Comparison of ENCODE assay signal across 8 mouse cellular contexts in genomic region chr8:84197922-84198774, GRCm38 (mm10). TPM values are rescaled to one million over a fixed set of nuclear protein-coding genes. Genes with fewer than 3 reads are reported as not detected.
A peak's percentile ranks its signal among the peaks of the same experiment; 100 is the strongest.
DNase-seq lines count a peak whose midpoint lies in the region; ATAC-seq and TF ChIP-seq lines count a peak whose summit lies in the region.

No protein-coding gene starts in this region.

- peaks cover 1 to 28% of the 10 kb centered on the region in 2 experiments for H3K4me1 ChIP-seq in MEL (ENCODE audit: control insufficient read depth in 1 of 2, insufficient read depth in 2 of 2, low read length in 2 of 2)
- peaks cover 51% of the 10 kb centered on the region for H3K4me1 ChIP-seq in hindbrain, embryonic 12.5 days

- no peaks in the 10 kb centered on the region for H3K9me3 ChIP-seq in MEL (replicated peaks; ENCODE audit: insufficient read depth, low read length)
- no peaks in the 10 kb centered on the region for H3K9me3 ChIP-seq in hindbrain, embryonic 12.5 days (replicated peaks)

- WGBS in hindbrain, embryonic 12.5 days: 4% methylated on average over 30 of the region's 30 CpGs

- no peak for TF ChIP-seq RAD21 in MEL (IDR thresholded peaks at IDR 0.05; ENCODE audit: low read depth, low read length)

- peak overlapping the region; percentile 45 for H3K27ac ChIP-seq in MEL (ENCODE audit: control insufficient read depth, low read depth, low read length)
- peak overlapping the region; percentile 91 for H3K27ac ChIP-seq in hindbrain, embryonic 12.5 days

- ATAC-seq in hindbrain, embryonic 12.5 days (ENCODE audit: low FRiP score): peak; percentile 74

- TF ChIP-seq POLR2A in MEL (IDR thresholded peaks at IDR 0.05; ENCODE audit: control insufficient read depth in 1 of 2, insufficient read depth in 1 of 2, low read depth in 1 of 2, low read length in 2 of 2, poor library complexity in 1 of 2): no peak

- peak overlapping the region; percentile 58 to 68 for H3K4me3 ChIP-seq in MEL (ENCODE audit: control insufficient read depth in 1 of 2, insufficient read depth in 1 of 2, low read depth in 2 of 2, low read length in 2 of 2)
- peak overlapping the region; percentile 48 for H3K4me3 ChIP-seq in hindbrain, embryonic 12.5 days

- peaks cover 3% of the 10 kb centered on the region; the same call in 1 of the 2 replicates for H3K79me2 ChIP-seq in MEL (ENCODE audit: control insufficient read depth, insufficient read depth, low read length, poor library complexity)

- no peak for TF ChIP-seq EP300 in MEL (IDR thresholded peaks at IDR 0.05; ENCODE audit: low read depth in 1 of 2, low read length in 2 of 2)

- peaks cover 0 to 6% of the 10 kb centered on the region in 2 experiments; a peak in 1 of 4 replicates for H3K36me3 ChIP-seq in MEL (ENCODE audit: control insufficient read depth in 1 of 2, insufficient read depth in 2 of 2, low read length in 2 of 2)
- H3K36me3 ChIP-seq in hindbrain, embryonic 12.5 days: no peaks in the 10 kb centered on the region

- peak overlapping the region; percentile 60 for H3K4me2 ChIP-seq in hindbrain, embryonic 12.5 days (replicated peaks)

- no peaks in the 10 kb centered on the region for H3K27me3 ChIP-seq in MEL (ENCODE audit: control insufficient read depth in 1 of 2, insufficient read depth in 2 of 2, low read length in 2 of 2)
- peaks cover 28% of the 10 kb centered on the region for H3K27me3 ChIP-seq in hindbrain, embryonic 12.5 days

- DNase-seq in MEL (ENCODE audit: low read depth, low spot score): peak; percentile 93
- DNase-seq in c-Kit-positive CD71-positive TER-119-negative erythroid progenitor cells, embryonic 14.5 days (ENCODE audit: low read depth): peak; percentile 86
- peak; percentile 73 to 78 for DNase-seq in frontal cortex, postnatal 14 days (ENCODE audit: low spot score in 2 of 2)
- peak; percentile 70 for DNase-seq in left cerebral cortex, adult 11 months (ENCODE audit: low spot score)
- DNase-seq in lung, postnatal 36 days: peak; percentile 99
- DNase-seq in retina, embryonic 14.5 days (ENCODE audit: low spot score): peak; percentile 85
- DNase-seq in thymus, postnatal 4 days: peak; percentile 93

- no peak for TF ChIP-seq CTCF in MEL (IDR thresholded peaks at IDR 0.05 in 2 of 3, conservative IDR thresholded peaks at IDR 0.05 in 1 of 3; ENCODE audit: control insufficient read depth in 1 of 3, insufficient read depth in 1 of 3, low read depth in 2 of 3, low read length in 3 of 3, poor library complexity in 1 of 3, severe bottlenecking in 1 of 3)

- H3K9ac ChIP-seq in MEL (ENCODE audit: control insufficient read depth, low read depth, low read length, poor library complexity, severe bottlenecking): peak overlapping the region; percentile 65
- peak overlapping the region; percentile 50 for H3K9ac ChIP-seq in hindbrain, embryonic 12.5 days

TF ChIP-seq in MEL, 35 proteins besides CTCF, POLR2A, EP300 and RAD21:
- no peak for TF ChIP-seq KAT2A (conservative IDR thresholded peaks at IDR 0.05; ENCODE audit: low read depth, low read length)
- no peak for TF ChIP-seq MEF2A (IDR thresholded peaks at IDR 0.05; ENCODE audit: extremely low read depth, insufficient replicate concordance, low read depth, low read length, poor library complexity, severe bottlenecking)
- no peak for TF ChIP-seq MAX (IDR thresholded peaks at IDR 0.05; ENCODE audit: low read length)
- TF ChIP-seq SIN3A (IDR thresholded peaks at IDR 0.05; ENCODE audit: low read length): peak; percentile 50; the same call in 1 of the 2 replicates
- TF ChIP-seq ETS1 (IDR thresholded peaks at IDR 0.05; ENCODE audit: low read depth, low read length): no peak
- no peak for TF ChIP-seq POLR2AphosphoS2 (IDR thresholded peaks at IDR 0.05; ENCODE audit: low read length)
- peak; percentile 60; the same call in 1 of the 2 replicates for TF ChIP-seq MXI1 (IDR thresholded peaks at IDR 0.05; ENCODE audit: low read depth, low read length)
- no peak; the same call in 1 of the 2 replicates for TF ChIP-seq HCFC1 (IDR thresholded peaks at IDR 0.05; ENCODE audit: low read depth, low read length)
- TF ChIP-seq TCF12 (IDR thresholded peaks at IDR 0.05; ENCODE audit: low read depth, low read length): no peak
- TF ChIP-seq ELF1 (IDR thresholded peaks at IDR 0.05; ENCODE audit: low read depth, low read length): 0 out of 2 replicates have a peak, but pooled peaks have one; percentile 33

RNA-seq across cellular contexts. Expression of gene Nanos3, which starts 13.1 kb away (rescaled TPM):
- total RNA-seq in MEL (2012; rRNA removed): 0.56 and 2.0 TPM in 2 replicates
- 1 to 10 TPM in 1 of 2 experiments, not detected in 1; 1.7 TPM for polyA plus RNA-seq in MEL (2012; ENCODE audit: insufficient read depth in 1 of 2, insufficient read length in 2 of 2, low read depth in 1 of 2, low replicate concordance in 2 of 2, missing spikeins in 1 of 2)
- polyA plus RNA-seq in hindbrain, embryonic 12.5 days (2016; fragmentation: Nextera tagmentation; extraction: Ambion mirVana): 5.8 and 7.2 TPM in 2 replicates

RNA-seq across cellular contexts. Expression of gene Zswim4, which starts 38.7 kb away (rescaled TPM):
- total RNA-seq in MEL (2012; rRNA removed): 3.6 and 4.4 TPM in 2 replicates
- 1 to 10 TPM in 1 of 2 experiments, not detected in 1; 7.4 TPM for polyA plus RNA-seq in MEL (2012; ENCODE audit: insufficient read depth in 1 of 2, insufficient read length in 2 of 2, low read depth in 1 of 2, low replicate concordance in 2 of 2, missing spikeins in 1 of 2)
- 57.5 and 59.0 TPM in 2 replicates for polyA plus RNA-seq in hindbrain, embryonic 12.5 days (2016; fragmentation: Nextera tagmentation; extraction: Ambion mirVana)

RNA-seq across cellular contexts. Expression of gene 4930432K21Rik, which starts 50.3 kb away (rescaled TPM):
- 1.3 and 2.2 TPM in 2 replicates for total RNA-seq in MEL (2012; rRNA removed)
- polyA plus RNA-seq in MEL (2012; ENCODE audit: insufficient read depth in 1 of 2, insufficient read length in 2 of 2, low read depth in 1 of 2, low replicate concordance in 2 of 2, missing spikeins in 1 of 2): 1 to 10 TPM in 1 of 2 experiments, not detected in 1; 3.0 TPM
- 1.6 and 1.9 TPM in 2 replicates for polyA plus RNA-seq in hindbrain, embryonic 12.5 days (2016; fragmentation: Nextera tagmentation; extraction: Ambion mirVana)

RNA-seq across cellular contexts. Expression of gene Cc2d1a, which starts 50.4 kb away (rescaled TPM):
- total RNA-seq in MEL (2012; rRNA removed): 7.3 and 9.1 TPM in 2 replicates
- polyA plus RNA-seq in MEL (2012; ENCODE audit: insufficient read depth in 1 of 2, insufficient read length in 2 of 2, low read depth in 1 of 2, low replicate concordance in 2 of 2, missing spikeins in 1 of 2): 10 to 100 TPM in 1 of 2 experiments, not detected in 1; 18.7 TPM
- 21.6 and 21.7 TPM in 2 replicates for polyA plus RNA-seq in hindbrain, embryonic 12.5 days (2016; fragmentation: Nextera tagmentation; extraction: Ambion mirVana)

RNA-seq across cellular contexts. Expression of gene D8Ertd738e, which starts 51.4 kb away (rescaled TPM):
- 159 and 164 TPM in 2 replicates for total RNA-seq in MEL (2012; rRNA removed)
- 100 to 1,000 TPM in 1 of 2 experiments, not detected in 1; 149 TPM for polyA plus RNA-seq in MEL (2012; ENCODE audit: insufficient read depth in 1 of 2, insufficient read length in 2 of 2, low read depth in 1 of 2, low replicate concordance in 2 of 2, missing spikeins in 1 of 2)
- 255 and 266 TPM in 2 replicates for polyA plus RNA-seq in hindbrain, embryonic 12.5 days (2016; fragmentation: Nextera tagmentation; extraction: Ambion mirVana)

Comparison
In these comparisons a context has a peak if more than half of its experiments do, and no peak if none do; other contexts are left out.
1. Peak in every context shown above with its lines: DNase-seq, ATAC-seq, H3K4me3 ChIP-seq and H3K27ac ChIP-seq.